Mouse (Mus musculus) cortical plate, adult 2 months (tissue): ENCODE measurements around the gene Lypd4. TPM values are rescaled to one million over a fixed set of nuclear protein-coding genes. Genes with fewer than 3 reads are reported as not detected.
"Not testable (repeated sequence)": the region's sequence is repeated elsewhere in the genome, so short reads cannot be mapped to it uniquely, and the experiment has no call there.

Source experiments
- H3K27ac ChIP-seq: fragments of 200-500 bp; 2 replicates; pipeline ENCODE4 v1.5.1; 2012; ENCODE audit warnings: low read length, control low read depth, inconsistent platforms; ENCODE audit not compliant: insufficient read depth
- H3K4me1 ChIP-seq: fragments of 200-500 bp; 2 replicates; pipeline ENCODE4 v1.6.1; 2011; ENCODE audit warnings: low read length; ENCODE audit not compliant: control insufficient read depth, insufficient read depth
- H3K4me3 ChIP-seq: fragments of 200-500 bp; 2 replicates; pipeline ENCODE4 v1.5.1; 2011; ENCODE audit warnings: mild to moderate bottlenecking, low read length, control low read depth; ENCODE audit not compliant: insufficient read depth
- CTCF ChIP-seq: fragments of 200-500 bp; IDR thresholded peaks from 2 replicates; pipeline ENCODE4 v1.5.1; 2011; ENCODE audit warnings: mild to moderate bottlenecking, control low read depth, low read length; ENCODE audit not compliant: insufficient read depth; ENCODE audit errors: extremely low read depth
- POLR2A ChIP-seq: fragments of 200-500 bp; IDR thresholded peaks from 2 replicates; pipeline ENCODE4 v1.6.1; 2011; ENCODE audit warnings: mild to moderate bottlenecking, low read length, control low read depth; ENCODE audit not compliant: insufficient read depth; ENCODE audit errors: extremely low read depth
- polyA plus RNA-seq: library from polyadenylated mRNA; depleted of rRNA; stranded (reverse); fragments of >200 nt; gene quantifications from 2 replicates; pipeline ENCODE4 v1.2.3, GENCODE M21; 2012

Gene Lypd4
- polyA plus RNA-seq, 1 experiment: not detected

DNA sequence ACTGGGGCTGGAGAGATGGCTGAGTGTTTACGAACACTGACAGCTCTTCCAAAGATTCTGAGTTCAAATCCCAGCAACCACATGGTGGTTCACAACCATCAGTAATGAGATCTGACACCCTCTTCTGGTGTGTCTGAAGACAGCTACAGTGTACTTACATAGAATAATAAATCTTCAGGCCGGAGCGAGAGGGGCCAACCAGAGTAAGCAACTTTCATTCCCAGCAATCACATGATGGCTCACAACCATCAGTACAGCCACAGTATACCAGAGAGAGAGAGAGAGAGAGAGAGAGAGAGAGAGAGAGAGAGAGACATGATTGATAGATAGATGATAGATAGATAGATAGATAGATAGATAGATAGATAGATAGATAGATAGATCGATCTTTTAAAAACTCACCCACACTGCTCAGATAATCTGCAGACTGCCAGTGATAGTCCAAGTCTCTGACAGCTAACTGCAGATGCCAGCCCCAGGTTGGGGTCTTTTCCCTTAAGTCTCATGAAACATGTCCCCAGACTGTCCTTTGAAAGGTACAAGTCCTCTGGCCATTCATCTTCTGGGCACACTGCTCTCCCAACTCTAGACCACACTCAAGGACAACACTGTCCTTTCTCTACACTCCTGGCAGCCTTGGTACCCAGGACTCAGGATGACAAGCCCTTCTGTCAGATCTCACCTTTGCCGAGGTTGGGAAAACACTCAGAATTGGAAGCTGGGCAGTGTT lies 18.0 kb downstream of the Lypd4 start:
- Histone ChIP-seq H3K4me3 (no peak overlapping the region), H3K27ac (no peak overlapping the region)
- TF ChIP-seq POLR2A (no peak), CTCF (no peak)

DNA sequence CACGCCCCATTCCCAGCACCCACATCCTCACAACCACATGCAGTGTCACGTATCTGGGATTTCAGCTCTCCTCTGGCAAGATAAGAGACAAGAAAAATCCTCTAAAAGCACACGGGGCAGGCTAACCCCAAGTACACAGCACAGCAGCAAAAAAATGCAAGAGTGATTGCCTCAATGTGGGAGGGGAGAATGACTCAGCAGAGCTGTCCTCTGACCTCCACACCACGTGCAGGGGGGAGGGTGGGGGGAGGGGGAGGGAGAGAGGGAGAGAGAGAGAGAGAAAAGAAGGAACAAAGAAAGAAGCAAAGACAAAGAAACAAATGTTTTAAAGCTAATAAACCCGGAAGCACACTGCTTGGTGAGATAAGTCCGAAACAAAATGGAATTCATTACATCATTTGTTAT lies 18.8 kb downstream of the Lypd4 start:
- Histone ChIP-seq H3K4me1 (no peaks in the 10 kb centered on the region; the same call in 1 of the 2 replicates), H3K27ac (no peak overlapping the region), H3K4me3 (no peak overlapping the region)
- TF ChIP-seq CTCF (no peak), POLR2A (no peak)

More for the DNA sequence above, 18.0 kb downstream of the Lypd4 start:
- no peaks in the 10 kb centered on the region; the same call in 1 of the 2 replicates for H3K4me1 ChIP-seq

GRCm38 (mm10) chr7:24850162-24850561 lies 19.6 kb downstream of the Lypd4 start:
- Histone ChIP-seq H3K27ac (no peak overlapping the region), H3K4me1 (no peaks in the 10 kb centered on the region; the same call in 1 of the 2 replicates), H3K4me3 (no peak overlapping the region)
- TF ChIP-seq POLR2A (no peak), CTCF (no peak)

- not testable (repeated sequence) for H3K4me3 ChIP-seq, H3K4me1 ChIP-seq, H3K27ac ChIP-seq
These were observed 23.2 kb downstream of the Lypd4 start for GRCm38 (mm10) chr7:24846576-24846975.

GRCm38 (mm10) chr7:24845713-24846112 lies 24.0 kb downstream of the Lypd4 start:
- TF ChIP-seq POLR2A: no peak
- TF ChIP-seq CTCF: peak; percentile 26; the same call in 1 of the 2 replicates
- H3K27ac ChIP-seq: no peak overlapping the region

DNA sequence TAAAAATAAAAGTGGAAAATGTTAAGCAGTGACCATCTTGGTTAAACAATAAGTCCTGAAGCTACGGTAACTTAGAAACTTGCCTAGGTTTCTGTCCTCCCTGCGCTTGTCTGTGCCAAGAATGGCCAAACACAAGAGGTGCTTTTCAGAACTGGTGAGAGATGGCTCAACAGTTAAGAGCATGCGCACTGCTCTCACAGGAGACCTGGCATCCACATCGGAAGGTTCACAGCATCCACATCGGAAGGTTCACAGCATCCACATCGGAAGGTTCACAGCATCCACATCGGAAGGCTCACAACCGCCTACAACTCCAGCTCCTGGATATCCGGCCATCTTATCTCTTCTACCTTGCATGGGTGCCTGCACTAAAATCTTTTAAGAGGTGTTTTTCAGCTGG lies 24.6 kb downstream of the Lypd4 start:
- Histone ChIP-seq H3K27ac (no peak overlapping the region), H3K4me1 (no peaks in the 10 kb centered on the region; the same call in 1 of the 2 replicates), H3K4me3 (no peak overlapping the region)
- TF ChIP-seq CTCF: no peak
- TF ChIP-seq POLR2A: no peak

More at GRCm38 (mm10) chr7:24845713-24846112, 24.0 kb downstream of the Lypd4 start:
- Histone ChIP-seq H3K4me1 (no peaks in the 10 kb centered on the region; the same call in 1 of the 2 replicates), H3K4me3 (no peak overlapping the region)

DNA sequence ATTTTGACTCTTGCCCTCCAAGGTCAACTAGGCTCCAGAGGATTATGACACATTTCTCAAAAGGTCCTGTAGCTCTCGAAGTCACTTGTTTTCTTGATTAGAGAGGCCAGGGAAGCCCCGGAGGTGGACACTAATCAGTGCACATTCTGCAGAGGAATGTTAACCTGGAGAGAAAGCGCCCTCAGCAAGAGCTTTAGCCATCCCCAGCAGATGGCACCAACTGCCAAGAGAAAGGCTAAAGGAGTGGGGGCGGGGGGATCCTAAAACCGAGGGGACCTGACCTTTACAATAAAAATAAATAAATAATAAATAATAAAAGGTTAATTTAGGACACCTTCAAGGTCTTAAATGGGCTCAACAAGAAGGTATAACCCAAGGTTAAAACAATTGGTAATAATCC lies 25.6 kb downstream of the Lypd4 start:
- Histone ChIP-seq H3K27ac (no peak overlapping the region), H3K4me1 (no peaks in the 10 kb centered on the region), H3K4me3 (no peak overlapping the region)
- no peak for TF ChIP-seq CTCF
- TF ChIP-seq POLR2A: no peak

DNA sequence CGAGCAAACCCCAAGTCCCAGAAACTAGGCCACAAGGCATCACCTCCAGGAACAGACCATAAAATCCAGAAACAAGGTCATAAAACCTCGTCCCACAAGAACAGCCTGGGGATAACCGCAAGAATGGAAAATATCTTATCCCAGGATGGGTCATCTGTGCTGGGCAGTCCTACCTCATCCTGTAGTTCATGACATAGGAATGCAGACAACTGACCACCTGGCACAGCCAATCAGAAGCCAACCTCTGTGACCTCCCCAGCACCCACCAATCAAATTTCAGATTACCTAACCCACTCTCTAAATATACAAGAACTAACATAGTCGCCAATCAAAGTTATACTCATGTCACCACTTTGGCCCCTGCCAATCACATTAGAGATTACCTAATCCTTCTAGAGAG lies 28.7 kb downstream of the Lypd4 start:
- no peaks in the 10 kb centered on the region for H3K4me1 ChIP-seq
- no peak overlapping the region for H3K27ac ChIP-seq

DNA sequence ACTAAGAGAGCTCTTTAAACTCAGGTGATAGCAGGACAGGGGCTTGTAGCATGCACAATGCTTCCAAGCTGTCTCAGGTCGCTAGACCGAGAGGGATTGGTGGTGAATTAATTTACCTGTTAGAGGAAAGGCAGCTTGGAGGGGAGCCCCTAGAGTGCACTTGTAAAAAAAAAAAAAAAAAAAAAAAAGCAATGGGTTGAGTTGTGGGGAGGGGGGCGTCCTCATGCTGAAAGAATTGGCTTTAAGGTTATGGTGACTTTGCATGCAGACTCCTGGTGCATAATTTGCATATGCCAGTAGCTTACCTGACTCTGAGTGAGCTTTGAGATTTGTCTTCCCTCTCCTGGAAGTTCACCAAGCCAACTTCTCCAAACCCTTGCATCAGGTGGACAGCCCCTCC lies 29.4 kb downstream of the Lypd4 start:
- Histone ChIP-seq H3K27ac (no peak overlapping the region), H3K4me3 (no peak overlapping the region), H3K4me1 (no peaks in the 10 kb centered on the region)
- TF ChIP-seq CTCF: no peak
- TF ChIP-seq POLR2A: no peak

More for the DNA sequence above, 28.7 kb downstream of the Lypd4 start:
- TF ChIP-seq CTCF: no peak
- TF ChIP-seq POLR2A: no peak
- no peak overlapping the region for H3K4me3 ChIP-seq

- no peaks in the 10 kb centered on the region for H3K4me1 ChIP-seq
- no peak overlapping the region for H3K27ac ChIP-seq
- no peak for TF ChIP-seq POLR2A
- no peak for TF ChIP-seq CTCF
- no peak overlapping the region for H3K4me3 ChIP-seq
These were observed 30.3 kb downstream of the Lypd4 start for GRCm38 (mm10) chr7:24839410-24839808.

GRCm38 (mm10) chr7:24838732-24839409 lies 30.9 kb downstream of the Lypd4 start:
- not testable (repeated sequence) for H3K4me1 ChIP-seq, H3K4me3 ChIP-seq, H3K27ac ChIP-seq
